Mouse (Mus musculus): ENCODE results near the gene Cd53.

Cd53 gene

GRCm38 (mm10) chr3:106789930-106790329, at the start of gene Cd53:
Cd53 (minus strand) TSS chr3:106790149.
- Histone ChIP-seq H3K27me3 (ENCODE audit: control insufficient read depth, insufficient read depth, low read length, poor library complexity, severe bottlenecking) (no peaks in the 10 kb centered on the region), H3K36me3 (ENCODE audit: control insufficient read depth, insufficient read depth, low read length, poor library complexity, severe bottlenecking) (peaks cover 2% of the 10 kb centered on the region; the same call in 1 of the 2 replicates)
- peak; percentile 91 for DNase-seq (ENCODE audit: low read depth, low spot score)

DNA sequence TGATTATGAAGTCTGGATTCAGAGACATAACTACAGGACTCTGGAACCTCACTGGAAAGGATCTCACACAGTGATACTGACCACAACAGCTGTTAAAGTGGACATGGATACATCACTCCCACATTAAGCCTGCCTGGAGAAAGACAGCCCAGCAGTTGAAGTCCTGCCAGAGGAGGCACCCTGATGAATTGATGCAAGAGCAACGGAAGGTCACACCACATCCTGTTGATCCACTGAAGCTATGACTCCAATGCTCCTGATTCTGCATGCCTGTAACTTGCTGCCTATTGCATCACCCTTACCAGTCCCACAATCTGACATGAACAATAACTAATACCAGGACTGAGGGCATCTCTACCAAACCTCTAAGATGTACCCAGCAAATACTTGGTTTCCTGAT, 42.2 kb upstream of the Cd53 start:
- Histone ChIP-seq H3K27me3 (ENCODE audit: control insufficient read depth, insufficient read depth, low read length, poor library complexity, severe bottlenecking) (no peaks in the 10 kb centered on the region), H3K36me3 (ENCODE audit: control insufficient read depth, insufficient read depth, low read length, poor library complexity, severe bottlenecking) (no peaks in the 10 kb centered on the region)
- DNase-seq (ENCODE audit: low read depth, low spot score), result peak; percentile 36

- Histone ChIP-seq H3K36me3 (ENCODE audit: control insufficient read depth, insufficient read depth, low read length, poor library complexity, severe bottlenecking) (no peaks in the 10 kb centered on the region), H3K27me3 (ENCODE audit: control insufficient read depth, insufficient read depth, low read length, poor library complexity, severe bottlenecking) (no peaks in the 10 kb centered on the region)
- no peak for DNase-seq (ENCODE audit: low read depth, low spot score)
Measured at GRCm38 (mm10) chr3:106826187-106826586, 36.2 kb upstream of the Cd53 start, which contains the start of gene Olfr266. Olfr266 (minus strand) TSS chr3:106826287.

GRCm38 (mm10) chr3:106817676-106818075, 27.7 kb upstream of the Cd53 start:
- Histone ChIP-seq H3K36me3 (ENCODE audit: control insufficient read depth, insufficient read depth, low read length, poor library complexity, severe bottlenecking) (no peaks in the 10 kb centered on the region), H3K27me3 (ENCODE audit: control insufficient read depth, insufficient read depth, low read length, poor library complexity, severe bottlenecking) (no peaks in the 10 kb centered on the region)
- DNase-seq (ENCODE audit: low read depth, low spot score), result no peak

DNA sequence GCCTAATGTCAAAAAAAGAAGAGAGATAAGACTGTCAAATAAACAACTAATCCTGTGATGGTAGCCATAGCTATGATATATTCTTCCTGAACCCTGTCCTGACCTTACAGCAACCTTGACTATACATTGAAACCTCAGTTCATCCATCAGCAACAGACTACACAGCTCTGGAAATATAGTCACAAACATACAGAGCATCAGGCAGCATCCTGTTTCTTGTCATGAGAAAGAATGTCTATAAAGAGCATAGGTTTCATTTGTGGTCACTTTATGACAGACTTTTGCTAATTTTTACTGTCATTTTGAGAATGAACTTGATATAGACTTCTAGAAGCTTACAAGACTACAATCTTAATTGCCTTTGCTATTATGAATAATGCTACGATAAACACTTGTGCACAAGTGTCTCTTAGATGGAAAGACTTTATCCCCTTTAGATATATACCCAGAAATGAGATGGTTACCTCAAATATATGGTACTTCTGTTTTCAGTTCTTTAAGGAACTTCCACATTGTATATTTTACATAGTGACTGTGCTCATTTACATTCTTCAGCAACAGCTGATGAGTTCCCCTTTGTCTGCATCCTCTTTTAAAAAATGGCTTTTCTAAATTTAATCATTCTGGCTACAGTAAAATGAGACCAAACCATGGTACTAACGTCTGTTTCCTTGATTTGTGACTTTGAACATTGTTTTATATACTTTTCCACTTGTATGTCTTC, 19.2 kb upstream of the Cd53 start:
- Histone ChIP-seq H3K27me3 (ENCODE audit: control insufficient read depth, insufficient read depth, low read length, poor library complexity, severe bottlenecking) (no peaks in the 10 kb centered on the region), H3K36me3 (ENCODE audit: control insufficient read depth, insufficient read depth, low read length, poor library complexity, severe bottlenecking) (no peaks in the 10 kb centered on the region)
- peak; percentile 72 for DNase-seq (ENCODE audit: low read depth, low spot score)

DNA sequence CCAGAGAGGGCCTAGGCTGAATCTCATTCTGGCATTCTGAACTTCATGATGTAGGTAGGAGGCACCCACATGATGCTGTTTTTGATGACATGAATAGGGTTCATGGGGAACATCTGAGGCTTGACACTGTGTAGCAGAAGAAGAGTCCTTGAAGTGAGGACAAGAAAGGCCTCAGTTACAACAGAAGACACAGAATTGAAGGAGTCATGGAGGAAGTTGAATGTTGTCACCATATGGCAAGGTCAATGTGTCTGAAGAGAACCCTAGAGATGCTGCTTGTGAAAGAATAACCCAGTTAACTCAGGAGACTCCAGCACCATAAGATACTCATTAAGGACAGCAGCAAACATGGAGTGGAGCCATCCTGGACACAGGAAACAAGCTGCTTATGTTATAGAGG, 8.1 kb upstream of the Cd53 start:
- H3K27me3 ChIP-seq (ENCODE audit: control insufficient read depth, insufficient read depth, low read length, poor library complexity, severe bottlenecking), result no peaks in the 10 kb centered on the region; the same call in 1 of the 2 replicates
- no peak for DNase-seq (ENCODE audit: low read depth, low spot score)
- no peaks in the 10 kb centered on the region for H3K36me3 ChIP-seq (ENCODE audit: control insufficient read depth, insufficient read depth, low read length, poor library complexity, severe bottlenecking)

DNA sequence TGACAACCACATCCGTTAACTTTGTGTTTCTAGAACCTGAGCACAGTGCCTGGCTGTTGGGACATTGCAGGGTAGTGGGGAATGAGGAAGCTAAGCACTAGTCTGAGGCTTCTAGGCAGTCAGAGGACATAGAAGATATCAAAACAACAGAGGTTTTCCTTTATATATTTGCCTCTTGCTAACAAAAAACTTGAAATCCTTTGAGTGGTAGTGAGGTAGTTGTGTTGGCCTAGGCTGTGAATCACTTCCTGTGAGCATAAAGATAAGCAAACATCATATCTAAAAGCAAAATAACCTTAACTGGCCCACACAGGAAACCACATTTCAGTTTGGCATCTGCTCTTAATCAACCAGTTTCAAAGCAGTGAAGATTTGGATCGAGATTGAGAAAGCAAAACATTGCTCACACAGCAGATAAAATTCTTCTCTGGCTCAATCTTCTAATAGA, 1.5 kb downstream of the Cd53 start:
- H3K36me3 ChIP-seq (ENCODE audit: control insufficient read depth, insufficient read depth, low read length, poor library complexity, severe bottlenecking), result peaks cover 2% of the 10 kb centered on the region; the same call in 1 of the 2 replicates
- no peaks in the 10 kb centered on the region for H3K27me3 ChIP-seq (ENCODE audit: control insufficient read depth, insufficient read depth, low read length, poor library complexity, severe bottlenecking)
- peak; percentile 61 for DNase-seq (ENCODE audit: low read depth, low spot score)

- DNase-seq (ENCODE audit: low read depth, low spot score), result peak; percentile 68
- peaks cover 2% of the 10 kb centered on the region; the same call in 1 of the 2 replicates for H3K36me3 ChIP-seq (ENCODE audit: control insufficient read depth, insufficient read depth, low read length, poor library complexity, severe bottlenecking)
- no peaks in the 10 kb centered on the region for H3K27me3 ChIP-seq (ENCODE audit: control insufficient read depth, insufficient read depth, low read length, poor library complexity, severe bottlenecking)
Measured at GRCm38 (mm10) chr3:106787972-106788371, 2.0 kb downstream of the Cd53 start.

GRCm38 (mm10) chr3:106785130-106785529, 4.8 kb downstream of the Cd53 start:
- H3K36me3 ChIP-seq (ENCODE audit: control insufficient read depth, insufficient read depth, low read length, poor library complexity, severe bottlenecking), result peaks cover 2% of the 10 kb centered on the region; the same call in 1 of the 2 replicates
- peak; percentile 73 for DNase-seq (ENCODE audit: low read depth, low spot score)

GRCm38 (mm10) chr3:106771834-106772233, 18.1 kb downstream of the Cd53 start:
- H3K27me3 ChIP-seq (ENCODE audit: control insufficient read depth, insufficient read depth, low read length, poor library complexity, severe bottlenecking), result no peaks in the 10 kb centered on the region
- peaks cover 14% of the 10 kb centered on the region for H3K36me3 ChIP-seq (ENCODE audit: control insufficient read depth, insufficient read depth, low read length, poor library complexity, severe bottlenecking)
- DNase-seq (ENCODE audit: low read depth, low spot score), result peak; percentile 51

More at GRCm38 (mm10) chr3:106785130-106785529, 4.8 kb downstream of the Cd53 start:
- no peaks in the 10 kb centered on the region for H3K27me3 ChIP-seq (ENCODE audit: control insufficient read depth, insufficient read depth, low read length, poor library complexity, severe bottlenecking)

GRCm38 (mm10) chr3:106755898-106756297, 34.1 kb downstream of the Cd53 start:
- no peaks in the 10 kb centered on the region for H3K27me3 ChIP-seq (ENCODE audit: control insufficient read depth, insufficient read depth, low read length, poor library complexity, severe bottlenecking)
- peaks cover 11% of the 10 kb centered on the region for H3K36me3 ChIP-seq (ENCODE audit: control insufficient read depth, insufficient read depth, low read length, poor library complexity, severe bottlenecking)
- DNase-seq (ENCODE audit: low read depth, low spot score), result peak; percentile 33

GRCm38 (mm10) chr3:106722028-106722945, 67.7 kb downstream of the Cd53 start:
- peak; percentile 97 for DNase-seq (ENCODE audit: low read depth, low spot score)
- Histone ChIP-seq H3K36me3 (ENCODE audit: control insufficient read depth, insufficient read depth, low read length, poor library complexity, severe bottlenecking) (no peaks in the 10 kb centered on the region), H3K27me3 (ENCODE audit: control insufficient read depth, insufficient read depth, low read length, poor library complexity, severe bottlenecking) (no peaks in the 10 kb centered on the region)

DNA sequence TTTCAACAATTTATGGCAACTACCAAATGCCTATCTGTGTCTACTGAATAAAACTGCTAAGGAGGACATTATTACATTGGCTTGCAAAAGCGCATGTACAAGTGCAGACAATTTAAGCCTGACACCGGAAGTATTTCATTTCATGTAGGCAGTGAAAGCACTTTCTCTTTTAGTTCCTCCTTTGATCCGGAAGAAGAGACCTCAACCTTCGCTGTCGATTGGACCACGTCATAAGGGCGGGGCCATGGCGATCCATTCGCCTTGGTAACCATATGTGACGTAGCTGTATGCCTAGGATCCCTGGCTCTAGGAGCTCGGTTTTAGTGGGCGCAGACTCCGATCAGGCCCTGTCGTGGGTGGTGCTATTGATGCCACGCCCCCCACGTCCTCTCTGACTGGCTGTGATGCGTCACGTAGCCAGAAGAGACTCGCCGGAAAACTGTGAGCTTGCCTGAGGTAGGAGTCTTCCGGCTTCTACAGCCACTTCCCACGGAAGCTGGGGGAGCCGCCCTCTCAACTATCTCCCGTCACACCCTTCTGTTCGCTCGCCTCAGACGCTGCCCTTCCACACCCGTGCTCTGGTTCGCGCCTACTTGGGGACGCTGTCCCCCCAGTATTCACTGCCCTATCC, 68.4 kb downstream of the Cd53 start:
- DNase-seq (ENCODE audit: low read depth, low spot score), result peak; percentile 100
- Histone ChIP-seq H3K36me3 (ENCODE audit: control insufficient read depth, insufficient read depth, low read length, poor library complexity, severe bottlenecking) (no peaks in the 10 kb centered on the region), H3K27me3 (ENCODE audit: control insufficient read depth, insufficient read depth, low read length, poor library complexity, severe bottlenecking) (no peaks in the 10 kb centered on the region)

Measured in splenic B cell, adult 2 months (primary cell).